Mouse (Mus musculus) Patski (cell line): ENCODE measurements at regions not wholly inside any gene's neighbourhood (a gene's known extent, or its start where the extent isn't known, plus 50 kb on each side); places are given as distances from the start of the nearest gene placed in this dataset.

Experiments
- ATAC-seq: fragments of 100-300 bp; one replicate; pipeline ENCODE4 v1.8.0; 2021
- CTCF ChIA-PET: fragments of 350-600 bp; sonication (Branson Sonifier 250); formaldehyde crosslinking; loops from one replicate; lab custom pipeline; 2022; ENCODE audit warnings: inconsistent platforms; lab: Charles Lee
- POLR2A ChIA-PET: fragments of 350-600 bp; sonication (Branson Sonifier 250); formaldehyde crosslinking; loops from one replicate; lab custom pipeline; 2022; ENCODE audit warnings: antibody characterized with exemption, inconsistent platforms; lab: Charles Lee
- DNase-seq: peaks from one replicate; pipeline ENCODE4 v3.0.0-alpha.2; 2011; ENCODE audit warnings: low read depth, low spot score
- H3K27me3 ChIP-seq: fragments of 371-371 bp; one replicate; pipeline ENCODE4 v1.5.1; 2021
- CTCF ChIP-seq: fragments of 100-300 bp; IDR thresholded peaks from one replicate; pipeline ENCODE4 v1.5.1; 2021
- in situ Hi-C: fragments of 300-500 bp; cut with MboI; formaldehyde crosslinking; loops from 3 replicates; pipeline ENCODE4 v1.11.1; 2018; ENCODE audit warnings: low pct_unique_long_range_greater_than_20kb, mixed read lengths

DNA sequence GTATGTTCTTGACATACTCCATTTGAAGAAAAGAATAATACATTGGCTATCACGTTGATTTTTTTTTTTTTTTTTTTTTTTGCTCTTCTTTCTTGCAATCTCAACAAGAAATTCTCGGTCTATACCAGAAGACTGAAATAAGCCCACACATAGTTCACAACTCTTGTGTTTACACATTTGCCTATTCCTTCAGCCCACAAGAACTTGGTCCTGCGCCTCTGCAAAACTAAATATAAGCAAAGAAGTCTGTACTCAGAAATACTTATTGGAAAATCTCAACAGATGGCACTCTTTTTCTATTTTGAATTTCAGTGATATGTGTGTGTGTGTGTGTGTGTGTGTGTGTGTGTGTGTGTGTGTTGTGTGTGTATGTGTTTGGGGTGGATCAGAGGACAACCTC lies 376.4 kb downstream of the Lmo7 start:
- DNase-seq (no peak), ATAC-seq (no peak)
- peaks cover 5% of the 10 kb centered on the region for H3K27me3 ChIP-seq
- in situ Hi-C loops: no loop called here
- no peak for TF ChIP-seq CTCF
- ChIA-PET POLR2A (no interaction called here), CTCF (no interaction called here)

DNA sequence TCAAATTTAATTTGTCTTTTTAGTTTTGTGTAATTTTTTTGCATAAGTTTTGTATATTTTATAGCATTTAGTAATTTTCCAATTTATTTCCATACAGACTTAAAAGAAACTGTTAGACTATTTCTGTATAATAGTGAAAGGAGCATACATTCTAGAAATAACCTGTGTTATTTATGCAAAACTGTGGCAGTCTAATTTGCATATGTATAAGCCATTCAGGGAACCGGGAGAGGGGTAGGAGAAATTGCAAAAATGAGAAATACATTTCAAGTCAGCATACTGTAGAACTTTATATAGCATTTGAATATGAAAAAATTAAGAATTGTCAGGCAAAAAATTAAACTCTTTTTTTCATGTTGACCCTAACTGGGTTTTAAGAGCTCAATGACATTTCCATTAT lies 364.3 kb downstream of the Lmo7 start:
- DNase-seq: no peak
- ChIA-PET CTCF (interaction anchor here (0.7 kb wide), 1 partner anchor 9 kb away, joined by 3 read pairs; no protein-coding TSS in a partner anchor), POLR2A (no interaction called here)
- in situ Hi-C loops: no loop called here
- no peak for TF ChIP-seq CTCF
- ATAC-seq: no peak
- peaks cover 12% of the 10 kb centered on the region for H3K27me3 ChIP-seq

DNA sequence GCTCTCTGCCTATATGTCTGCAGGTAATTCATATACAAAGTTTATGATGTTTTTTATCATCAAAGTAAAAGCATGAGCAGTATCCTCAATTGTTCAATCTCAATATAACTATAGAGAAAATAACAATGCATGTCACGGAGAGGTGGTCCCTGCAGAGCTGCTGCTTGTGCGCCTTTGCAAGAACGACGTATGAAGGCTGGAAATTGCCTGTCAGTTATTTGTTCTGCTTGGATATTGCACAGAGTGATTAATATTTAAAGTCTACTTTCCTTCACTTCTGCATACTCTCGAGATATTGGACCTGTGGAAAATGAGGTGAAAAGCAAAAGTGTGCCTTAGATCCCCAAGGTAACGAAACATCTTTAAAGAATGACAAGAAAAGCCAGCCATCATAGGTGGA lies 362.8 kb downstream of the Lmo7 start:
- DNase-seq (no peak), ATAC-seq (no peak)
- in situ Hi-C loops: no loop called here
- CTCF ChIA-PET: interaction anchor here (1.6 kb wide), 1 partner anchor 16 kb away, joined by 4 read pairs; no protein-coding TSS in a partner anchor
- peaks cover 12% of the 10 kb centered on the region for H3K27me3 ChIP-seq
- TF ChIP-seq CTCF: no peak
- POLR2A ChIA-PET: no interaction called here

DNA sequence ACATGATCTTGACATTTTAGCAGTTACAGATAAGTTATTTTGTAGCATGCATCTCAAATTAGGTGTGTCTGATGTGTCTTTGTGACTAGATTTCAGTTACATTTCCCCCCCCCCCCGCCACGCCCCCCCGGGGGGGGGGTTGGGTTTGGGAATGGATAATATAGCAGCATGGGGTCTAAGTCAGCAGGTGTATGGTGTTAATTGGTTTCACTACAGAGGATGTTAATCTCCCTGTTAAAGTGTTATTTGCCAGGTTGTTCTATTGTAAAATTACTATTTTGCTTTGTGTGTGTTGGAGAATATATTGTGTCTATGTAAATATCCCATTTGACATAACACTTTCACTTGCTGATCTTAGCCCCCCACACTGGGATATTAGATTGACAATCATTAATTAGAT lies 319.2 kb downstream of the Lmo7 start:
- ChIA-PET CTCF (no interaction called here), POLR2A (no interaction called here)
- in situ Hi-C loops: no loop called here
- TF ChIP-seq CTCF: no peak
- H3K27me3 ChIP-seq: no peaks in the 10 kb centered on the region
- DNase-seq (no peak), ATAC-seq (no peak)

DNA sequence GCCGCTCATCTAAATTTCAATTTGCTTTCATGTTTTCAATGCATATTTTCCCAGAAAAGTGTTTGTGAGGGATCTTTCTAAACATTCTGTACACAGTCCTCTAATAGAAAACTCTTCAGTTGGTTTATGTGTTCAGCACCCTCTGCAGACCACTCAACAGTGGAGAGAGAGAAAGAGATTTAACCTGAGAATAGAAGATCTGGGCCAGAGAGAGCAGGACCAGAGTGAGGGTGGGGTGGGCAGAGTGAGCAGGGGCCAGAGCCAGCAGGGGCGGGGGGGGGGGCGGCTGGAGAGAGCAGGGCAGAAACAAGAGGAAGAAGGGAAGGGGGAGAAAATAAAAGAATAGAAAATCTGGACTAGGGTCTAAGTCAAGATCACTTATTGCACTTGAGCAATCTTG lies 318.7 kb downstream of the Lmo7 start:
- no peaks in the 10 kb centered on the region for H3K27me3 ChIP-seq
- in situ Hi-C loops: no loop called here
- CTCF ChIA-PET: no interaction called here
- POLR2A ChIA-PET: no interaction called here
- no peak for ATAC-seq
- no peak for TF ChIP-seq CTCF
- DNase-seq: no peak

DNA sequence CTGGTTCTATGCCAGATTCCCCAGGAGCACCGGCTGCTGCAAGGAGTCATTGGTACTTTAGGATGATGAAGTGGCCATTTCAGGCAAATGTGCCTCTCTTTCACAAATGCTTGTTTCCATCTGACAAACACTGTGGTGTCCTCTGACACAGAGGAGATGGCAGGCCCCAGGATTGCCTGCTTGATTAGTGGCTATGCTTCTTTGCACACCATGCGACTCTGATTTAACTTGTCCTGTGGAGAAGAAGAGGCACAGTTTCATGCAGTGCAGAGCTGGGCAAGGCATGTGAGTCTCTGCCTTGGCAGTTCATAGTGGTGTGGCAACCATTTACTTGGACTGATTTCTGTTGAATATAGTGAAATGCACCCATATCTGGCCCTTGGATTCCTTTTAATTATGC lies 308.4 kb downstream of the Lmo7 start:
- POLR2A ChIA-PET: no interaction called here
- DNase-seq (no peak), ATAC-seq (peak; percentile 12)
- no peak for TF ChIP-seq CTCF
- no peaks in the 10 kb centered on the region for H3K27me3 ChIP-seq
- CTCF ChIA-PET: no interaction called here
- in situ Hi-C loops: no loop called here

DNA sequence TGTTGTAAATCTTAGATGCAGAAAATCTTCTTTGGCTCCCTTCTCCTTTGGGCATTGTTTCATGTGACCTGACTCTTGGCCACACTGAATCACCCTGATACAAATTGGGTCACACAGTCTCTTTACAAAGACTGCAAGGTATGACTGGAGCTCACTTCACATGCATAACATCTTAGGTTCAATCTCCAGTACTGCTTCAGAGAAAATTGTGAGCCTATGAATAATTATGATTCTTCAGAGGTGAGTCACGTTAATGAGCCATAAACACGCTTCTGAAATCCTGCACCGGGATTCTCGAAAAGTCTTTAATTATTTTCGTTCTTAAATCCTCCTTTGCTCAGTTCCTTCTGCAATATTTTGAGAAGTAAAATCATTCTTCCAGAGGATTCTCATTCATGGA lies 307.7 kb downstream of the Lmo7 start:
- in situ Hi-C loops: no loop called here
- CTCF ChIA-PET: no interaction called here
- TF ChIP-seq CTCF: no peak
- ATAC-seq: peak; percentile 92
- POLR2A ChIA-PET: no interaction called here
- no peaks in the 10 kb centered on the region for H3K27me3 ChIP-seq
- DNase-seq: peak; percentile 31

DNA sequence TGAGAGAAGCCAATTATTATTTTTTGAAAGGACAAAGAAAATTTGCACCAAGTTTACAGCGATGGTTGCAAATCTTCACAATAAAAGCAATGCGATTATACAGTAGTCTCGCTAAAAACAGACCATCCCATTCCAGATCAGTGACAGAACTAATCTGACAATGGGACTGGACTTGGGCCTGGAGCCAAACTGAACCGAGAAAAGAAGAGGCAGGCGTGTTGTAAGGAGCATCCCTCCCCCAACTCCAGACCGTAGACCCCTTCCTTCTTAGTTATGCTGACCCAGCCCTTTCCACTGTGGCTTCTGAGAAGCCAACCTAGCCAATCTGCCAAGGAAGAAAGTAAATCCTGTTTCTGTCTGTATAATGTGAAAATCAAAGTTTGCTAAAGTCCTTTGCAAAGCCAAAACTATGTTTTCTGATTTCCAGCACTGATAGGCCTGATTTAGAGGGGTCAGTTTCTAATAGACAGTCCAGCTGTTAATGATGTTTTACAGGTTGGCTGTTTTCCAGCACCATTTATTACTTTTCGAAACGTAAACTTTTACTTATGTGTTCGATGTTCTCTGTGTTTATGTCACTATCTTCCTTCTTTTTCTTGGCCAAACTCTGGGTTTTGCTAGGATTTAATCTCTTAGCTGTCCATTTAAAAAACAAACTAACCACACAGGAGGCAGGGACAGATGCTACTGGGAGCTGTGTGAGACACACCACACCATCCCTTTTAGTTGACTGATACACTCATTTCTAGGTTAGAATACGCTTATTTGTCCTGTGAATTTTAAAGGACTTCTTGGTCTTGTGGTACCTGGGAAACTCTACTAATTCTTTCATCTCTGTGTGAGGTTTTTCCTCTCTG lies 301.5 kb downstream of the Lmo7 start:
- in situ Hi-C loops: no loop called here
- ChIA-PET POLR2A (no interaction called here), CTCF (no interaction called here)
- TF ChIP-seq CTCF: no peak
- no peak for DNase-seq
- H3K27me3 ChIP-seq: no peaks in the 10 kb centered on the region
- ATAC-seq: no peak

DNA sequence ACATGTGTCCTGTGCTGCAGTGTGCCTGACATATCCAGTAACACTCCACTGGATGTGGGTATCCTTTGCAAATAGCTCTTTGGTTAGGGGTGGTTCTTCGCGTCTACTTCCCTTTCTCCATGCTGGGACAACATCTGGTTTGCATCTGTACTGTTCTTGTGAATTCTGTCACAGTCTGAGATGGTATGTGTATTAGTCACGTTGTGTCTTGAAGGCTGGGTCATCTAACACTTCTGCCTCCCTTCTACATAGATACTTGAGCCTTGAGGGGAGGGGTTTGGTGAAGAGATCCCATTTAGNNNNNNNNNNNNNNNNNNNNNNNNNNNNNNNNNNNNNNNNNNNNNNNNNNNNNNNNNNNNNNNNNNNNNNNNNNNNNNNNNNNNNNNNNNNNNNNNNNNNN lies 294.9 kb downstream of the Lmo7 start:
- TF ChIP-seq CTCF: no peak
- in situ Hi-C loops: no loop called here
- no peak for DNase-seq
- POLR2A ChIA-PET: no interaction called here
- ATAC-seq: no peak
- CTCF ChIA-PET: interaction anchor here (1.1 kb wide), 1 partner anchor 14 kb away, joined by 3 read pairs; no protein-coding TSS in a partner anchor
- peaks cover 5% of the 10 kb centered on the region for H3K27me3 ChIP-seq

DNA sequence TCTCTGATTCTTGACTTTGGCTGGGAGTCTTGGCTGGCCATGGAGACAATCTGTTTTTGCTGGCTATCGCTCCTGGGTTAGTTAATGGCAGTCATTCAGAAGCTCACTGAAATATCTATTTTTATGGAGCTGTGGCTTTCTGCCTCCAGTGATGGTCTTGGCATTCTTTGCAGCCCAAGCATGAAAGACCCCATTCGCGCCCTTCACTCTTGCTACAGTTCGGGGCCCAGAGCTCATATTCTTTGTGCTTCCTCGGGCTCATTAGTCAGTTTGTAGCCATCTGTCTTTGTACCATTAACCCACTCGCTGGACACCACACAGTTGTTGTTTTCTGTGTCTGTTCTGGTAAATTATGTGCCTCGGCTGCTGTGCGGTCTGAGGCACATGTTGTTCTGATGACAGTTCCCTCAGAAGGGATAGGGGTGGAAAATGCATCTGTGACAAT lies 290.4 kb downstream of the Lmo7 start:
- ATAC-seq: no peak
- DNase-seq: no peak

DNA sequence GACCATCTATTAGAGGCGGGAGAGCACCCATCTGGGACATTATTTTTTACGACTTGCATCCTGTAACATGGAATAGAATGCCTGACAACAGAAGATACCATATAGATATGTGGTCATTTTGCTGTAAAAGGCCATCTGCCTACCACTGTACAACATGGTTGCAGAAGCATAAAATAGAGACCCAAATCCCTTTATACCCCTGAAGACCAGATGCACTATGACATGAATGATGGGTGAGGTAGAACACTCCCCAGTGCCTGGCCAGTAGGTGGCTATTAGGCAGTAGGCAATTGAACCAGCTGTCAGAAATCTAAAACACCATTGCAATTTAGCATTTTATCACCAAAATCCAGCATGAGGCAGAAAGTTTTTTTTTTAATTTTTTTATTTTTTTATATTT lies 289.6 kb downstream of the Lmo7 start:
- CTCF ChIA-PET: interaction anchor here (1.4 kb wide), 2 partner anchors 9 to 72 kb away, joined by 3 to 6 read pairs; no protein-coding TSS in a partner anchor
- DNase-seq (no peak), ATAC-seq (no peak)
- TF ChIP-seq CTCF: no peak
- in situ Hi-C loops: no loop called here
- POLR2A ChIA-PET: no interaction called here
- peaks cover 5% of the 10 kb centered on the region for H3K27me3 ChIP-seq

More for the DNA sequence above, 290.4 kb downstream of the Lmo7 start:
- ChIA-PET POLR2A (no interaction called here), CTCF (interaction anchor here (1.4 kb wide), 1 partner anchor 73 kb away, joined by 3 read pairs; no protein-coding TSS in a partner anchor)
- no peak for TF ChIP-seq CTCF
- peaks cover 5% of the 10 kb centered on the region for H3K27me3 ChIP-seq
- in situ Hi-C loops: no loop called here
